Mouse (Mus musculus): ENCODE measurements around the gene Pdgfb.

DNA sequence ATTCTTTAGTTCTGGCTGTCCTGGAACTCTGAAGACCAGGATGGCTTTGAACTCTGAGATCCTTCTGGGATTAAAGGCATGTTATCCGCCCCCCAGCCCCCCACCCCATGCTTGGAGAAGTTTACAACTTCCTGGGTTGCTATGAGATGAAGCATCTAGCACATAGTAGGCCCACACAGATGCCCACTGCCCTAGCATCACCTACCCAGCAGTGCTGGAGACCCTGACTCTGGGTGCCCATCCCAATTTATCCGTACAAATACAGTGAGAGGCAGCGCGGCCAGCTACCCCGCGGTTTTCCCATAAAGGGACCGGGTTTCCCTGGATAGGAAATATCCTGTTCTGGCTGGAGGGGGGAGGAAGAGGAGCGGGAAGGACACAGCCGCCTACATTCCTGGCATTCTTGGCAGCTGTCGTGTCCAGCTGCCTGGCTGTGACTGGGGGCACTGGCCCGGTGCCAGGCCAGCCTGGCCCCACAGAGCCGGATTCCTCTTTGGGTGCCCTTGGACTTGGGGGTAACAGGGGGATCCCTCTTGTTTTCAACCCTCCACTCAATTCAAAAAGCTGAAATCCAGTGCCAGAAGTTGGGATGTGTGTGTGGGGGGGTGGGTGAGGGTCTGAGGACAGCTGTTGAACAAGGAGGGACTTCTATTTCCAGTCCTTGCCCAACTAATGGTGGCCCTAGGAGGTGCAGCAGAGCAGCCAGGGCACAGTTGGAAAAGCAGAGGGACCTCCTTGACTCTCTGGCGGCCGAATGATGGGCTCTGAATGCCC is 62.9 kb downstream of the Pdgfb start:
- TF ChIP-seq CTCF (IDR thresholded peaks at IDR 0.05; ENCODE audit: low read depth) (no peak), EP300 (IDR thresholded peaks at IDR 0.05; ENCODE audit: low read depth) (peak; percentile 85)

Measured in heart, postnatal 0 days (tissue).